Mouse (Mus musculus) limb, embryonic 15.5 days (tissue): Measurements from ENCODE around the gene Slc16a6. TPM values are rescaled to one million over a fixed set of nuclear protein-coding genes. Genes with fewer than 3 reads are reported as not detected.

Source experiments
- ATAC-seq: fragments of 200-750 bp; cut with Nextera tagmentation; 2 replicates; pipeline ENCODE4 v1.8.0; 2017; ENCODE audit warnings: low read depth, moderate TSS enrichment; ENCODE audit not compliant: insufficient number of reproducible peaks, low FRiP score, low TSS enrichment
- H3K27ac ChIP-seq: fragments of 300-500 bp; sonication (generic); 2 replicates; pipeline ENCODE4 v1.5.1; 2015; ENCODE audit warnings: moderate library complexity, mild to moderate bottlenecking, inconsistent platforms
- H3K27me3 ChIP-seq: fragments of 300-500 bp; sonication (generic); 2 replicates; pipeline ENCODE4 v1.6.1; 2015; ENCODE audit warnings: inconsistent platforms
- H3K36me3 ChIP-seq: fragments of 300-500 bp; sonication (generic); 2 replicates; pipeline ENCODE4 v1.6.1; 2015; ENCODE audit warnings: inconsistent platforms
- H3K4me1 ChIP-seq: fragments of 300-500 bp; sonication (generic); 2 replicates; pipeline ENCODE4 v1.6.1; 2015; ENCODE audit warnings: inconsistent platforms
- H3K4me2 ChIP-seq: fragments of 300-500 bp; sonication (generic); 2 replicates; pipeline ENCODE4 v1.6.1; 2015; ENCODE audit warnings: mild to moderate bottlenecking, inconsistent platforms
- H3K4me3 ChIP-seq: fragments of 300-500 bp; sonication (generic); 2 replicates; pipeline ENCODE4 v1.5.1; 2015; ENCODE audit warnings: mild to moderate bottlenecking, inconsistent platforms
- H3K9ac ChIP-seq: fragments of 300-500 bp; sonication (generic); 2 replicates; pipeline ENCODE4 v1.6.1; 2015; ENCODE audit warnings: inconsistent platforms
- H3K9me3 ChIP-seq: fragments of 300-500 bp; sonication (generic); 2 replicates; pipeline ENCODE4 v1.6.1; 2016; ENCODE audit warnings: inconsistent platforms
- WGBS: fragments of 180-500 bp; shearing (Covaris S2); methylation state at CpG from one replicate; pipeline ENCODE4 v1.1.7; 2015; 5-methylcytosine and 5-hydroxymethylcytosine counted together
- polyA plus RNA-seq: library from polyadenylated mRNA; unstranded; fragments of >200 nt; fragmentation: Nextera tagmentation; extraction: Ambion mirVana; gene quantifications from 2 replicates; pipeline ENCODE4 v1.2.1, GENCODE M21; 2015

The Slc16a6 gene
- polyA plus RNA-seq, 1 experiment from 2014 or later, result 7.0 TPM

DNA sequence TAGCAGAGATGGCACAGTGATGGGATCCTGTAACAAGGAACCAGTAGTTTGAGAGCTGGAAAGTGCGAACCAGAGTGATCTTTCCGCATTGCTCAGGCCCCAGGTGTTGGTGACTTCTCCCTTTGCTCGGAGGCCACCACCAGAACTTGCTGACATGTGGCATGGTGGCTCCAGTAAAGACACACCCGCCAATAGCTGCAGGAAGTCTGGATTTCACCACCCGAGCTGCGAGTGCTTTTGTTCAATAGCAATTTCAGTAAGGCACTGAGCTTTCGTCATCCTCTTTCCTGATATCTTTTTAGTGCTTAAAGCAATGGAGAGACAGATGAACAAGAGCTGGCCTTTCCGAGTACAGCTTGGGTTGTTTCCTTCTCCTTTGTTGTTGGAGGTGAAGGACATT is 7.0 kb upstream of the Slc16a6 start:
- Histone ChIP-seq H3K27ac (no peak overlapping the region), H3K36me3 (no peaks in the 10 kb centered on the region), H3K9me3 (no peaks in the 10 kb centered on the region), H3K4me2 (no peak overlapping the region), H3K9ac (no peak overlapping the region), H3K4me3 (no peak overlapping the region), H3K27me3 (peaks cover 7% of the 10 kb centered on the region; the same call in 1 of the 2 replicates), H3K4me1 (no peaks in the 10 kb centered on the region)
- 76% methylated on average over 8 of the region's 8 CpGs for WGBS
- no peak for ATAC-seq

- Histone ChIP-seq H3K27me3 (peaks cover 13% of the 10 kb centered on the region; the same call in 1 of the 2 replicates), H3K9me3 (no peaks in the 10 kb centered on the region), H3K27ac (no peak overlapping the region), H3K36me3 (no peaks in the 10 kb centered on the region), H3K4me3 (no peak overlapping the region), H3K4me1 (no peaks in the 10 kb centered on the region), H3K4me2 (no peak overlapping the region), H3K9ac (no peak overlapping the region)
- WGBS, result 76% methylated on average over 16 of the region's 16 CpGs
- no peak for ATAC-seq
These were observed 6.3 kb upstream of the Slc16a6 start for GRCm38 (mm10) chr11:109479575-109480285.

DNA sequence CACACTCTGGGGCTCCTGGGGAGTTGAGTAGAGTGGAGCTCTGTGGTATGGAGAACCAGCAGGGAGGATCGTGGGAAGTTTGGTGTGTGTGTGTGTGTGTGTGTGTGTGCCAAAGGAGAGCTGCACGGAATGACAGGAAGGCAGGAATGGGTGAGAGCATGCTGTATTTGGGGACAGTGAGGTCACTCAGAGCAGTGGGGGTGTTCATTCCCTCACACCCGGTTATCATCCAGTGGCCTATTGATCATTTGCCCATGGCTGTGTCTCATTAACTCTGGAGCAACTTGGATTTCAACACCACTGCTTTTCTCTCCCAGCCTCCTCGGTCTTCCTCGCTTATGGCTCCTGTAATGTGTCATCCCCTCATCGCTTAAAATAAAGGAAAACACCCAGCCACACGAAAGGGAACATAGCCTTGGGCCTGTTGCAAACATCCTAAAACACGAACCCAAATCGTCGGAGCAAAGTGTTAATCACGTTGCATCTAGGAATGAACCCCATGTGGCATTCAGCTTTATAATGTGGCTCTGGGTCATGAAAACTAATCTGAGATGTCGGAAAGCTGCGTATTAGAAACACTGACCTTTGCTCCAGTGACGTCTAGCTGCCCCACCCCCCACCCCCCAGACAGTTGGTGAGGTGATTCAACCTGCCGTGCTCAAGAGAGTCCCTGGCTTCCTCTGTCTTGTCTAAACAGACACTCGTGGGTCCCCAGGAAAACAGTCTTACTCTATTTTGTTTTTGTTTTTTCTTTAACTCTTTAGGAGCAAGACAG is 4.4 kb upstream of the Slc16a6 start:
- Histone ChIP-seq H3K9me3 (no peaks in the 10 kb centered on the region), H3K4me3 (no peak overlapping the region), H3K4me1 (peaks cover 7% of the 10 kb centered on the region), H3K9ac (no peak overlapping the region), H3K27ac (no peak overlapping the region), H3K4me2 (no peak overlapping the region), H3K27me3 (peaks cover 17% of the 10 kb centered on the region), H3K36me3 (no peaks in the 10 kb centered on the region)
- no peak for ATAC-seq
- WGBS, result 32% methylated on average over 16 of the region's 16 CpGs

DNA sequence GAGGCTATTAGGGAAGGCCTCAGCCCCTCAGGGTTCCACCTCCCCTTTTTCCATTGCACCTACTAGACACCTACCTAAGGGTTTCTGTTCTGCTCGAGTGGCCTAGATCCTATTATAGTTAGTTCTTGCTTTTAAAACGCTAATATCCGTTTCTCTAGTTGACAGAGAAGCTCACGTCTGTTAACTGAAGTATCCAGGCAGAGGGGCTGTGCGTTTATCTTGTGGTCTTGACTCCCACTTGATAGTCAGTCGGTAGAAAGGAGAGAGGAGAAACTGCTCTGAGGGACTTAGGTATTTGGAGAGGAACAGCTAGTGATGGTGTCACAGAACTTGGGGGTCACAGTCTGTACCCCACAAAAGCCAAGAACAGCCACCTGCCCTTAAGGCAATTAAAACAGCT is 3.3 kb upstream of the Slc16a6 start:
- Histone ChIP-seq H3K4me2 (no peak overlapping the region), H3K9ac (no peak overlapping the region), H3K27me3 (peaks cover 24% of the 10 kb centered on the region), H3K36me3 (no peaks in the 10 kb centered on the region), H3K9me3 (no peaks in the 10 kb centered on the region), H3K27ac (no peak overlapping the region), H3K4me1 (peaks cover 16% of the 10 kb centered on the region), H3K4me3 (no peak overlapping the region)
- no peak for ATAC-seq
- WGBS, result 60% methylated on average over 6 of the region's 6 CpGs

DNA sequence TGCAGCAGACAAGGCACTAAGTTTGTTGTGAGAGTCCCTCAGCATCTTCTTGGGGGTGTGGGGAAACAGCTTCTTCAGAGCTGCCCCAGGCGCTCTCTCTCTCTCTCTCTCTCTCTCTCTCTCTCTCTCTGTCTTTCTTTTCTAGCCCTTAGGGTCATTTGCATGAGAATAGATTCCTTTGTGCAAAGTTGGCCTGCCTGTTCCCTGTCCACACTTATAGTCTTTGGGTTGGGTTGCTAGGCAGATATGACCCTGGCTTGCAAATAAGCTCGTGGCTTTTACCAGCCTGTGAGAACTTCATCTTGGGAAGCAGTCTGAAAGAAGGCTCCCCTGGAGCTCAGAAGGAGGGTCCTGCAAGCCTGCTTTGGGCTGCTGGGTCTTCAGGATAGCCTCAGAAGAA is 2.8 kb upstream of the Slc16a6 start:
- Histone ChIP-seq H3K27me3 (peaks cover 28% of the 10 kb centered on the region), H3K4me1 (peaks cover 19% of the 10 kb centered on the region), H3K9me3 (no peaks in the 10 kb centered on the region), H3K9ac (no peak overlapping the region), H3K36me3 (no peaks in the 10 kb centered on the region), H3K27ac (no peak overlapping the region), H3K4me2 (no peak overlapping the region), H3K4me3 (no peak overlapping the region)
- 50% methylated on average over 2 of the region's 2 CpGs for WGBS
- no peak for ATAC-seq

GRCm38 (mm10) chr11:109475717-109476116 is 2.3 kb upstream of the Slc16a6 start:
- no peaks in the 10 kb centered on the region for H3K36me3 ChIP-seq
- H3K4me3 ChIP-seq, result no peak overlapping the region
- 69% methylated on average over 4 of the region's 4 CpGs for WGBS
- H3K27ac ChIP-seq, result no peak overlapping the region
- no peak overlapping the region for H3K4me2 ChIP-seq
- no peaks in the 10 kb centered on the region for H3K9me3 ChIP-seq
- no peak for ATAC-seq
- peaks cover 19% of the 10 kb centered on the region for H3K4me1 ChIP-seq
- H3K9ac ChIP-seq, result no peak overlapping the region
- peaks cover 33% of the 10 kb centered on the region for H3K27me3 ChIP-seq

DNA sequence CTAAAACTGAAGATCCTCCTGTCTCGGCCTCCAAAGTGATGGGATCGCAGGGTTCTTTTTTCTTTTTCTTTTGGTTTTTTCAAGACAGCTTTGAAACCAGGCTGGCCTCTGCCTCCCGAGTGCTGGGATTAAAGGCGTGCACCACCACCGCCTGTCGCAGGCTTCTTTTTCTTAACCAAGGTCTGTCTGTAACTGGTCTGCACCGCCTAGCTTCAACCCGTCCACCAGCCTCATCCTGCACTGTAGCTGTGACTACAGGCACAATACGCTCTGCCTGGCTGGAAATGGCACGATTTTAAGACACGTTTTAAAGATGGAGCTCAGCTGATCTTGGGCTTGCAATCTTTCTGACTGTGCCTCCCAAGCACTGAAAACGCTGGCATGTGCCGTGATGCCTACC is 1.4 kb upstream of the Slc16a6 start:
- Histone ChIP-seq H3K27ac (no peak overlapping the region), H3K4me2 (no peak overlapping the region), H3K9me3 (no peaks in the 10 kb centered on the region), H3K36me3 (no peaks in the 10 kb centered on the region), H3K4me3 (no peak overlapping the region), H3K4me1 (peaks cover 19% of the 10 kb centered on the region), H3K27me3 (peaks cover 37% of the 10 kb centered on the region), H3K9ac (no peak overlapping the region)
- WGBS, result 85% methylated on average over 13 of the region's 13 CpGs
- ATAC-seq, result no peak

DNA sequence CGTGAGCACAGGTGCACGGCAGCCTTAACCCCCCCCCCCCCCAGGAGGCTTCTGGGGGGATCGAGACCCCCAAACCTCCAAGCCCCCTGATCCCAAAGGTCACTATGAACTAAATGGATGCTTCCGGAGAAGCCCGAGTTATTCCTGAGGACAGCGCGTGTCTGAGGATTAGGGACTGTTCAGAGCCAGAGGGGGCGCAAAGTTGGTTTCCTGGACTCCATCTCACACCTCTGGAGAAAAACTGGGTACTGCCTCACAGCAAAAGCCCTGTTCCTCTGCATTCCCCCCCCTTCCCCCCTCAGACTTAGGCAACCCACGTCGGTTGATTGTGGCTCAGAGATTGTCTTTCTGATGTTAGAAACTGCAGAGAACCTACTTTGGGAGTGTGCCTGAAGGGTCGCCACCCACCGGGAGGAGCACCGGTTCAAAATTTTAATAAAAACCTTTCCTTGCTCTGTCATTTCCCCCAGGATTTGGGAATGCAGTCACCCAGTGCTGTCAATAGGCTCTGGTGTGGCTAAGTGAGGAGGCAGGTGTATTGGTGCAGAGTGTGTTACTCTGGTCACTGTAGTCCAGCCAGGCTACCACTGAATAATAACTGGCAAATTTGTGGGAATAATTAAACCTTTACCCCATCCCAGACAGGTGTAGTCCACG is 816 bp upstream of the Slc16a6 start:
- peak overlapping the region; percentile 81 for H3K27ac ChIP-seq
- ATAC-seq, result no peak
- no peaks in the 10 kb centered on the region for H3K9me3 ChIP-seq
- no peaks in the 10 kb centered on the region for H3K36me3 ChIP-seq
- 7% methylated on average over 14 of the region's 14 CpGs for WGBS
- H3K4me1 ChIP-seq, result peaks cover 19% of the 10 kb centered on the region
- peak overlapping the region; percentile 77; the same call in 1 of the 2 replicates for H3K9ac ChIP-seq
- H3K4me2 ChIP-seq, result peak overlapping the region; percentile 98
- H3K4me3 ChIP-seq, result peak overlapping the region; percentile 64
- H3K27me3 ChIP-seq, result peaks cover 37% of the 10 kb centered on the region

GRCm38 (mm10) chr11:109472821-109473170 is 602 bp downstream of the Slc16a6 start:
- Histone ChIP-seq H3K27ac (peak overlapping the region; percentile 72), H3K4me3 (peak overlapping the region; percentile 64), H3K36me3 (no peaks in the 10 kb centered on the region), H3K9me3 (no peaks in the 10 kb centered on the region), H3K4me2 (peak overlapping the region; percentile 98), H3K4me1 (peaks cover 19% of the 10 kb centered on the region), H3K9ac (peak overlapping the region; percentile 77), H3K27me3 (peaks cover 37% of the 10 kb centered on the region)
- ATAC-seq, result no peak
- WGBS, result under 1% methylated on average over 13 of the region's 13 CpGs

DNA sequence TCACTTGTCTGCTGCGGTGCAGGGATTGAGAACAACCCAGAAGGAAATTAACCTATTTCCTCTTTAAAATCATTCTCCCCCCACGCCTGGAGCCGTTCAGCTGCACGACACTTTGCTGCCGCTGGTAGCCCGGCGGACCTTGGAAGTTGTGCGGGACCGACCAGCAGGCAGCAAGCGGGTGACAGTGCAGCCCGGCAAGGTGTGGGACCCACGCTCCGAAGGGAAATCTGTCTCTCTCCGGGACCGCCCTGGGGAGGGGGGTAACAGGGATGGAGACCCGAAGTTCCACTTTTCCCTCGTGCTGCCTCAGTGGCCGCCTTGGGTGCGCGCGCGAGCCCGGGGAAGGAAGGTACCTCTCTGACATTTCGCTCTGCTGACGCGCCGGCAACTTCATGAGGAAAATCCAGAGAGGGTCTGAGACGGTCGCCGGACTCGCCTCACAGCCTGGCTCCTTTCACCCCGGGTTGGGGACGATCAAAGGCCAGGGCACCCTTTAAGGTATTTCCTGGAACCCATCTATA is 1.2 kb downstream of the Slc16a6 start:
- WGBS, result under 1% methylated on average over 33 of the region's 33 CpGs
- H3K4me2 ChIP-seq, result peak overlapping the region; percentile 98
- H3K9ac ChIP-seq, result peak overlapping the region; percentile 27; the same call in 1 of the 2 replicates
- no peaks in the 10 kb centered on the region for H3K9me3 ChIP-seq
- H3K27me3 ChIP-seq, result peaks cover 37% of the 10 kb centered on the region
- H3K4me1 ChIP-seq, result peaks cover 19% of the 10 kb centered on the region
- peak overlapping the region; percentile 64 for H3K4me3 ChIP-seq
- H3K27ac ChIP-seq, result peak overlapping the region; percentile 8; the same call in 1 of the 2 replicates
- no peaks in the 10 kb centered on the region for H3K36me3 ChIP-seq
- no peak for ATAC-seq

GRCm38 (mm10) chr11:109470921-109471861 is 2.2 kb downstream of the Slc16a6 start:
- ATAC-seq, result no peak
- peak overlapping the region; percentile 64 for H3K4me3 ChIP-seq
- peaks cover 19% of the 10 kb centered on the region for H3K4me1 ChIP-seq
- H3K9ac ChIP-seq, result no peak overlapping the region
- no peaks in the 10 kb centered on the region for H3K9me3 ChIP-seq
- peaks cover 37% of the 10 kb centered on the region for H3K27me3 ChIP-seq
- H3K4me2 ChIP-seq, result peak overlapping the region; percentile 98
- 30% methylated on average over 15 of the region's 15 CpGs for WGBS
- no peaks in the 10 kb centered on the region for H3K36me3 ChIP-seq
- no peak overlapping the region; the same call in 1 of the 2 replicates for H3K27ac ChIP-seq
